ENCODE assay signal across 8 mouse cellular contexts in genomic region chr9:43102931-43103330, GRCm38 (mm10). TPM values are rescaled to one million over a fixed set of nuclear protein-coding genes. Genes with fewer than 3 reads are reported as not detected.
DNase-seq lines count a peak whose midpoint lies in the region; ATAC-seq lines count a peak whose summit lies in the region.

No protein-coding gene starts in this region.

- 57% methylated on average over 2 of the region's 2 CpGs for WGBS in lung, embryonic 16.5 days
- 87% methylated on average over 2 of the region's 2 CpGs for WGBS in forebrain, embryonic 12.5 days
- 93% methylated on average over 2 of the region's 2 CpGs for WGBS in limb, embryonic 15.5 days
- 74% methylated on average over 2 of the region's 2 CpGs for WGBS in stomach, embryonic 14.5 days

- no peak for DNase-seq in lung, postnatal 14 days
- DNase-seq in cerebellum, adult 18-20 months = no peak
- DNase-seq in cerebellum, adult 11-12 months = no peak
- DNase-seq in retina, postnatal 1 day = no peak

- H3K9ac ChIP-seq in lung, embryonic 16.5 days (ENCODE audit: low read length) = peak overlapping the region; percentile 50
- peak overlapping the region; percentile 13; the same call in 1 of the 2 replicates for H3K9ac ChIP-seq in forebrain, embryonic 12.5 days
- H3K9ac ChIP-seq in limb, embryonic 15.5 days = no peak overlapping the region
- H3K9ac ChIP-seq in stomach, embryonic 14.5 days (replicated peaks; ENCODE audit: low read depth, low read length) = no peak overlapping the region

- H3K4me2 ChIP-seq in lung, embryonic 16.5 days (ENCODE audit: low read depth, low read length) = peak overlapping the region; percentile 82
- H3K4me2 ChIP-seq in forebrain, embryonic 12.5 days = peak overlapping the region; percentile 83
- peak overlapping the region; percentile 81 for H3K4me2 ChIP-seq in limb, embryonic 15.5 days
- peak overlapping the region; percentile 84 for H3K4me2 ChIP-seq in stomach, embryonic 14.5 days (replicated peaks; ENCODE audit: low read depth, low read length)

- H3K27me3 ChIP-seq in lung, embryonic 16.5 days (ENCODE audit: control insufficient read depth, insufficient read depth, low read depth, low read length) = no peaks in the 10 kb centered on the region
- H3K27me3 ChIP-seq in forebrain, embryonic 12.5 days = no peaks in the 10 kb centered on the region
- H3K27me3 ChIP-seq in limb, embryonic 15.5 days = no peaks in the 10 kb centered on the region
- H3K27me3 ChIP-seq in stomach, embryonic 14.5 days (ENCODE audit: control insufficient read depth, insufficient read depth, low read length) = no peaks in the 10 kb centered on the region

- H3K4me3 ChIP-seq in lung, embryonic 16.5 days (ENCODE audit: low read length) = peak overlapping the region; percentile 25
- peak overlapping the region; percentile 17; the same call in 1 of the 2 replicates for H3K4me3 ChIP-seq in forebrain, embryonic 12.5 days (replicated peaks)
- H3K4me3 ChIP-seq in limb, embryonic 15.5 days = peak overlapping the region; percentile 15; the same call in 1 of the 2 replicates
- H3K4me3 ChIP-seq in stomach, embryonic 14.5 days (ENCODE audit: low read depth, low read length) = peak overlapping the region; percentile 92; the same call in 1 of the 2 replicates

- H3K36me3 ChIP-seq in lung, embryonic 16.5 days (ENCODE audit: control insufficient read depth, insufficient read depth, low read length) = no peaks in the 10 kb centered on the region
- H3K36me3 ChIP-seq in forebrain, embryonic 12.5 days (replicated peaks) = no peaks in the 10 kb centered on the region
- H3K36me3 ChIP-seq in limb, embryonic 15.5 days = no peaks in the 10 kb centered on the region
- no peaks in the 10 kb centered on the region for H3K36me3 ChIP-seq in stomach, embryonic 14.5 days (ENCODE audit: control insufficient read depth, insufficient read depth, low read length)

- H3K27ac ChIP-seq in lung, embryonic 16.5 days (ENCODE audit: low read length) = no peak overlapping the region
- H3K27ac ChIP-seq in forebrain, embryonic 12.5 days = no peak overlapping the region
- H3K27ac ChIP-seq in limb, embryonic 15.5 days = no peak overlapping the region
- no peak overlapping the region for H3K27ac ChIP-seq in stomach, embryonic 14.5 days (ENCODE audit: low read length)

- peaks cover 29% of the 10 kb centered on the region for H3K4me1 ChIP-seq in lung, embryonic 16.5 days (replicated peaks; ENCODE audit: control insufficient read depth, insufficient read depth, low read length)
- H3K4me1 ChIP-seq in forebrain, embryonic 12.5 days = peaks cover 41% of the 10 kb centered on the region
- H3K4me1 ChIP-seq in limb, embryonic 15.5 days = peaks cover 29% of the 10 kb centered on the region
- H3K4me1 ChIP-seq in stomach, embryonic 14.5 days (ENCODE audit: control insufficient read depth, insufficient read depth, low read length) = peaks cover 23% of the 10 kb centered on the region

- no peak for ATAC-seq in lung, embryonic 16.5 days (ENCODE audit: low read depth)
- ATAC-seq in forebrain, embryonic 12.5 days (ENCODE audit: low FRiP score) = no peak
- ATAC-seq in limb, embryonic 15.5 days (ENCODE audit: insufficient number of reproducible peaks, low FRiP score, low TSS enrichment, low read depth) = no peak
- ATAC-seq in stomach, embryonic 14.5 days (ENCODE audit: insufficient number of reproducible peaks, insufficient read depth, low FRiP score, low read depth) = no peak

- H3K9me3 ChIP-seq in lung, embryonic 16.5 days (ENCODE audit: control insufficient read depth, low read length) = no peaks in the 10 kb centered on the region
- no peaks in the 10 kb centered on the region for H3K9me3 ChIP-seq in forebrain, embryonic 12.5 days
- H3K9me3 ChIP-seq in limb, embryonic 15.5 days = no peaks in the 10 kb centered on the region
- H3K9me3 ChIP-seq in stomach, embryonic 14.5 days (ENCODE audit: control insufficient read depth, low read depth, low read length) = no peaks in the 10 kb centered on the region

RNA-seq across cellular contexts. Expression of gene Arhgef12, which starts 4.1 kb away (rescaled TPM):
- 12.1 and 14.4 TPM in 2 replicates for polyA plus RNA-seq in lung, embryonic 16.5 days (2015; fragmentation: Nextera tagmentation; extraction: Ambion mirVana)
- polyA plus RNA-seq in forebrain, embryonic 12.5 days (2016; fragmentation: Nextera tagmentation; extraction: Ambion mirVana) = 14.2 and 17.8 TPM in 2 replicates
- 10.4 and 13.2 TPM in 2 replicates for polyA plus RNA-seq in limb, embryonic 15.5 days (2015; fragmentation: Nextera tagmentation; extraction: Ambion mirVana)
- polyA plus RNA-seq in stomach, embryonic 14.5 days (2014; fragmentation: Nextera tagmentation; extraction: Ambion mirVana) = 27.1 and 30.3 TPM in 2 replicates

RNA-seq across cellular contexts. Expression of gene Tmem136, which starts 13.4 kb away (rescaled TPM):
- 4.2 and 4.4 TPM in 2 replicates for polyA plus RNA-seq in lung, embryonic 16.5 days (2015; fragmentation: Nextera tagmentation; extraction: Ambion mirVana)
- 11.4 and 12.1 TPM in 2 replicates for polyA plus RNA-seq in forebrain, embryonic 12.5 days (2016; fragmentation: Nextera tagmentation; extraction: Ambion mirVana)
- polyA plus RNA-seq in limb, embryonic 15.5 days (2015; fragmentation: Nextera tagmentation; extraction: Ambion mirVana) = 5.0 and 5.3 TPM in 2 replicates
- 4.7 and 5.5 TPM in 2 replicates for polyA plus RNA-seq in stomach, embryonic 14.5 days (2014; fragmentation: Nextera tagmentation; extraction: Ambion mirVana)

Comparison
In these comparisons a context has a peak if more than half of its experiments do, and no peak if none do; other contexts are left out.
1. H3K4me3 ChIP-seq: peak in every context shown above with its lines; median percentile 92 in stomach, embryonic 14.5 days; 25 in lung, embryonic 16.5 days; 17 in forebrain, embryonic 12.5 days; 15 in limb, embryonic 15.5 days.
2. H3K9ac ChIP-seq: peak in lung, embryonic 16.5 days (single experiment) and forebrain, embryonic 12.5 days (single experiment); none in limb, embryonic 15.5 days (single experiment) and stomach, embryonic 14.5 days (single experiment).
3. Peak in every context shown above with its lines, with median percentiles within 50 percentile points of each other: H3K4me2 ChIP-seq.